Mouse (Mus musculus) ES-Bruce4 (cell line): ENCODE data around the gene Rasgef1b.

Source experiments
- CTCF ChIP-seq: IDR thresholded peaks from one replicate; pipeline ENCODE4 v1.8.1; 2011; ENCODE audit warnings: low read depth, low read length
- POLR2A ChIP-seq: IDR thresholded peaks from one replicate; pipeline ENCODE4 v1.8.1; 2011; ENCODE audit warnings: low read length; ENCODE audit not compliant: insufficient read depth

DNA sequence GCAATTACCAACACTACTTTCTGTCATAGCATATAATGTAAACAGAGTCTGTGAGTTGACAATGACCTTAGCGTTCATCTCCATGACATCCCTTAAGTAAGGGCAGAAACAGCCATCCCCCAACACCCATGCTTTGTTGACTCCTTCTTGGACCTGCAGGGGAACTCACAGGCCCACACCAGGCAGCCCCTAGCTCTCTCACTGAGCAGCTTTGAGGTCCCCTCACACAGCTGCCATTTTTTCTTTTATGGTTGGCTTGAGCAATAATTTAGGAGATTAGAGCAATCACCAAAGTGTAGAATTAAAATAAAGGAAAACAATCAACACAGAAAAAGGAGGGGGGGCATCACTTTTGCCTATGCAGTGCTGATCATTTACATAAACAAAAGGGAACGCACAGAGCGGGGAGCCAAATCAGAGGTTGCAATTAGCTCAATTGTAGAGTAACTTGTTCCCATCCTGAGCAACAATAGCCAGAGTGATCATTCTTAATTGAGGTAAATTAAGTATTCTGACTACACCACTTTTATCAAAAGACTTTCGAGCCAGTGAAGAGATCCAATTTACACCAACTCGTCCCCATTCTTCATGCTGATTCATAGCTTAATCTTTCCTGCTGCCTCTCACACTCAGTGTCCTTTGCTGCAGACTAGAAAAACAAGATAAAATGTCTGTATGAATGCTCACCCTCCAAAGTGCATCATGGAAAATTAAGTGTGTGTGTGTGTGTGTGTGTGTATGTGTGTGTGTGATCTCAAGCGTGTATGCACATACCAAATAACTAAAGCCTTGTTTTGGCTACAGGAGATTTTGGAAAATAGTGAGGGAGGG, 184.0 kb downstream of the Rasgef1b start:
- TF ChIP-seq CTCF (no peak), POLR2A (no peak)
